Mouse (Mus musculus): Measurements from ENCODE around the gene Plac1.
A peak's percentile ranks its signal among the peaks of the same experiment; 100 is the strongest.

The Plac1 gene

GRCm38 (mm10) chrX:53041006-53041405 lies 198.9 kb downstream of the Plac1 start:
- DNase-seq, result no peak

- no peak for DNase-seq
Observed at GRCm38 (mm10) chrX:53040138-53040537, 199.8 kb downstream of the Plac1 start.

- no peak for DNase-seq
Observed at GRCm38 (mm10) chrX:53039651-53040050, 200.3 kb downstream of the Plac1 start.

GRCm38 (mm10) chrX:53038194-53038593 lies 201.7 kb downstream of the Plac1 start:
- DNase-seq, result no peak

- DNase-seq, result no peak
Observed at GRCm38 (mm10) chrX:53029559-53029958, 210.4 kb downstream of the Plac1 start.

GRCm38 (mm10) chrX:53025471-53026223 lies 214.3 kb downstream of the Plac1 start:
- DNase-seq, result no peak

GRCm38 (mm10) chrX:53024268-53024667 lies 215.6 kb downstream of the Plac1 start:
- peak; percentile 14 for DNase-seq

- no peak for DNase-seq
Observed at GRCm38 (mm10) chrX:53023021-53023420, 216.9 kb downstream of the Plac1 start.
